Mouse (Mus musculus): ENCODE measurements around the gene Clcf1.
A peak's percentile ranks its signal among the peaks of the same experiment; 100 is the strongest.
"Not testable (repeated sequence)": the region's sequence is repeated elsewhere in the genome, so short reads cannot be mapped to it uniquely, and the experiment has no call there.

The Clcf1 gene

DNA sequence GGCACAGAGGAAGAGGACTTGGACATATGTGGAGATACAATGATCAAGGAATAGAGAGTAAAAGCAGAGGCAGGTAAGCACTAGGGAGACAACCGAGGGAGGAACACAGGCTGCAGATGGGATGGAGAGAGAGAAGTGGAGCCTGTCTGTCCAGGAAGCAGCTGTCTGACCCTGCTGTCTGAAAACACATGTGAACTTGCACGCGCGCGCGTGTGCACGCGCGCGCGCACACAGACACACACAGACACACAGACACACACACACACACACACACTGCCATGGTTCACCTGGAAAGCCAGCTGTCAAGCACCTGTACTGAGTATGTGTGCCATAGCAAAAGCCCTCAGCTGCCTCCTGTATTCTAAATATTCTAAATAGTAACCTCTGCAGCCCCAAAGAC is 4.3 kb downstream of the Clcf1 start:
- DNase-seq (ENCODE audit: low spot score) = no peak

DNA sequence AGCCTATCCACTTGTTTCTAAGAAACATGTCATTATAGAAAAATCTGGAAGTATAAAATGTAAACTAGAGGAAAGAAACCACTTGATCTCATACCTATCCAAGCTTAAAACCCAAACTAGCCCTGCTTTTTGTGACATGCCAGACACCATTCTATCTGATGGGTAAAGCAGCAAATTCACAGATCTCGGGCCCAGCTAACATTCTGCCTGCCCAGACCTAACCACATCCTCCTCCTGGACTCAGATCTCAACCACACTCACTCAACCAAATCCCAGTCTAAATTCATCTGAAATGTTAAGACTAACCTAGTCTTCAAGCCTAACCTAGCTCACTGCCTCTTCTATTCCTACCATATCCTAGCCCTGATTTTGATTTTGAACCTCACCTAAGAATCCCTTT is 4.7 kb downstream of the Clcf1 start:
- no peak for DNase-seq (ENCODE audit: low spot score)

DNA sequence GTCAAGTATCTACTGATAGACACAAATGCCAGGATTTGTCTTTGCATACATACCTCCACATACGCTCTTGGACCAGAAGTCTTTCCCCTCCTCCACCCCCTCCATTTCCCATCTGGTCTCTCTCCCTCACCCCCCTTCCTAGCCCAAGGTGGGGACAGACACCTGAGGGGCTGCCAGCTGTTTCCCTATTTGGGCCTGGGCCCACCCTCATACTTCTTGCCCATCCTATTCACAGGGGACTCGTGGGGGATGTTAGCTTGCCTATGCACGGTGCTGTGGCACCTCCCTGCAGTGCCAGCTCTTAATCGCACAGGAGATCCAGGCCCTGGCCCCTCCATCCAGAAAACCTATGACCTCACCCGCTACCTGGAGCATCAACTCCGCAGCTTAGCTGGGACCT is 5.9 kb downstream of the Clcf1 start:
- no peak for DNase-seq (ENCODE audit: low spot score)

DNA sequence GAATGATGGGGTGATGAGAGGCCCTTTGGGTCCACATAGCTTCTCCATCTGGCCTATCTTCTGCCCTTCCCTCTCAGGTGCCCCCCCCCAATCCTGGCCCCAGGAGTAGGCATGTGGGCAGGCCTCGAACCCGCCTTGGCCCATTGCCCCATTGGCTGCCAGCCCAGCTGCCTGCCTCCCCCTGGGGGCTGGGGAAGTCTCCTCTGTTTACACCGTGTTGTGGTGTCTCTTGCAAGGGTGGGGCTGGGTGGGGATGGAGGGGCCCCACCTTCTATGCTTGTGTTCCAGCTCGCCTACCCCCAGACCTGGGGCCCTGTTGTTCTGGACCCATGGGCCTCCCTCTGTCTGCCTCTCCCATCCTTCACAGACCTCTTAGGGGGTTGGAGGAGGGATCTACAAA is 6.4 kb downstream of the Clcf1 start:
- no peak for DNase-seq (ENCODE audit: low spot score)

DNA sequence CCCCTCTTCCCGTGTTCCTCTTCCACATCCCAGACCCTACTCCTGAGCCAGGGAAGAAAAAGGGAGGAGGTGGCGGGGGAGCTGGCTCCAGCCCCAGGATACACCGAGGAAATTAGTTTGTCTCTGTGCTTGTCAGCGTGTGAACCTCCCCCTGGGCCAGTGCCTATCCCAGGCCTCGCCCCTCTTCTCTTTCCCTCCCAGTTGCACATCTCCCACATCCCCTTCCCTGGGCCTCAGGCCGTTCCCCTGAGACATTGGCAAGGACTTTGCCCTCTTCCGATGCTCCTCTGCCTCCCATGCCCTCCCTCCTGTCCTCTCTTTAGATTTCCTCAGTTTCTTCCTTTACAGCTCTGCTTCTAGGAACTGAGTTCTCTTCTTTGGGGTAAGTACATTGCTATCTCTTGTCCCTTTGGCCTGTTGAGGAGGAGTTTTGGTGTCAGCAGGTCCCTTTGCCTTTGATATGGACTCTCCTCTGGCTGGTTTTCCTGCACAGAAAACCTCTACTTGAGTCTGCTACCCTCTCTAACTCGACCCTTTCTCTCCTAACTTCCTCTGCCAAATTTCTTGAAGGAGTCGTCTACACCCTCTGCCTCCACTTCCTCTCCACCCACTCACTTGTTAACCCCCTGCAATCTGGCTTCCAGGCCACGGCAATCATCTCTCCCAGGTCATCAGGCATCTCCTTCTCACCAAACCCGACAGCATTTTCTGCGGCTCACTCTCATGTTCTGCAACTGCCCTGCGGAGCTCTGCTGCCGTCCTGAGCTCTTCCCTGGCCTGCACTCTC is 7.1 kb downstream of the Clcf1 start:
- DNase-seq (ENCODE audit: low spot score) = peak; percentile 74

DNA sequence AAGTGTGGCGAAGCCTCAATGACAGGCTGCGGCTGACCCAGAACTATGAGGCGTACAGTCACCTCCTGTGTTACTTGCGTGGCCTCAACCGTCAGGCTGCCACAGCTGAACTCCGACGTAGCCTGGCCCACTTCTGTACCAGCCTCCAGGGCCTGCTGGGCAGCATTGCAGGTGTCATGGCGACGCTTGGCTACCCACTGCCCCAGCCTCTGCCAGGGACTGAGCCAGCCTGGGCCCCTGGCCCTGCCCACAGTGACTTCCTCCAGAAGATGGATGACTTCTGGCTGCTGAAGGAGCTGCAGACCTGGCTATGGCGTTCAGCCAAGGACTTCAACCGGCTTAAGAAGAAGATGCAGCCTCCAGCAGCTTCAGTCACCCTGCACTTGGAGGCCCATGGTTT is 8.1 kb downstream of the Clcf1 start:
- DNase-seq (ENCODE audit: low spot score) = no peak

DNA sequence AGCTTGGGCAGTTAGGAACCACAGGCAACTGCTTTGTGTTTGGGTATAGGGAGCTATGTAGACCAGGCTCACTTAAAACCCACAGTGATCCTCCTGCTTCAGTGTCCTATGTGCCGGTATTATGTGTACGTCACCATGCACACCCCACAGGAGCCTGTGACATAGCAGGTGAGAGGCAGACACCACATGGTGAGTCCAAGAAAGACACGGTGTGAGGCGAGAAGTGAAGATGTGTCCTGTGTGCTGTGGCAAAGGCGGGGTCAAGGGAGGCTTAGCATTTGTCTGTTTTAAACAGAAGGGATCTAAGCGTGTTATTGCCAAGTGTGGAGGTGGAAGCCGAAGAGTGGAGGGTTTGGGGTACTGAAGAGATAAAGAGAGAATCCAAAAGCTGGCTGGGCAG is 12.7 kb downstream of the Clcf1 start:
- no peak for DNase-seq (ENCODE audit: low spot score)

DNA sequence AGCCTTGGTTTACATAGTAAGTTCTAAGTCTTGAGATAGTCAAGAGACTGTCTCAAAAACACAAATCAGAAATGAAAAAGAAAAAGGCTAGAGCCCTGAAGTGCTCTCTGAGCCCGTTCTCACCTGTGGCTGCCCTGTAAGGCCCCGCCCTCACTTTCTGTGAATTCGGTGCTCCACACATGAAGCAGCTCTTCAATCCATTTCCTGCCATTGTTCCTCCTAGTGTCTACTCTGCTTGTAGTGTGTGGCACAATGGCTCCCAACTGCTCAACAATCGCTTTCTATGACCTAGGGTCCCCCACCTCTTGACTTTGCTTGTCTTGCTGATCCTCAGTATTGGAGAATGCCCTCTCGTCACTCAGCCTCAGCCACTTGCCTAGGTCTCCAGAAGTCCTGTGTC is 13.4 kb downstream of the Clcf1 start:
- no peak for DNase-seq (ENCODE audit: low spot score)

DNA sequence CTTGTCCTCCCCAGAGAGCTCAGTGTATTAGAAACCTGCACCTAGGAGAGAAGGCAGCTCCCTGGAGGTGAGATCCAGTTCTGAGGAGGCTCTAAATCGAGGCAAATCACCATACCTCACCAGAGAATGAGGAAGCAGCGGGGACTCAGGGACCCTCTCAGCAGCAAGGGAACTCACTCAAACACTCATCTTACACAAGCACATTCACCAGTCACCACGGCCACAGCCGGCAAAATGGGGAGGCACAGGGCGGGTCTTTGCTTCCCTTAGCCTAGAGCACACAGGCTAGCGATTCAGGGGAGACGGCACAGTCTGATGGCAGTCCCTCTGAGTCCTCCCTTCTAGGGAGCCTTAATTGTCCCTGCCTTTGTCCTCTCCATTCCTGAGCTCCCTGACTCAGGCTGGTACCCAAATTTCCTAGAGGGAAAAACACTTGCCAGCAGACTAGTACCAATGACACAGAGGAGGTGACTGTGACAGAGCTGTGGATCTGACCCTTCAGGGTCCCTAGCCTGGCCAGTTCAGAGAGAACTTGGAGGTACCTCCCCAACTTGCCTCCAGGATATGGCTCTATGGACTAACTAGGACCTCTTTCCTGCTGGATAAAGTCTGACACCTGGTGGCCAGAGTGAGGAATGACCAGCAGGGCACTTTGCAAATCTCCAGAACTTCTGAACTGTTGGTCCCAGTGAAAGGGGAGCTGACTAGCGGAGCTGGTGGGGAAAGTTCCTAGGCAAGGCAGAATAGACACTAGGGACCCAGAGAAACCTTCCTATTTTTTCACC is 14.0 kb downstream of the Clcf1 start:
- peak; percentile 93 for DNase-seq (ENCODE audit: low spot score)

DNA sequence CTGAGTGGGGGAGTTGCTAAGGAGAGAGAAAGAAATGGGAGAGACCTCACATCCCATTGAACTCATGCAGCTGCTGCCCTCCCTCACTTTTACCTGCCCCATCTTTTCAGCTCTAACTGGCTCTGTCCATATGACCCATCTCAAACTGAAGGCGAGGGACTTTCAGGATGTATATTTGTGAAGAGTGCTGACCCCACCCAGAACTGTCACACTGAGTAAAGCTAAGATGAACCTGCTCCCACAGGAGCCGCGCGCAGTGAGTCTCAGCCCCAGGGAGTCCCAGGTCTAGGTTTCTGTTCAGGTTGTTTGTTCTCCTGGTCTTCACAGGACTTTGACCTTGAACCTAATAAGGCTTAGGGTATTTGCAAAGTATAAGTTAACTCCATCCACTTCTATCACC is 14.9 kb downstream of the Clcf1 start:
- no peak for DNase-seq (ENCODE audit: low spot score)

DNA sequence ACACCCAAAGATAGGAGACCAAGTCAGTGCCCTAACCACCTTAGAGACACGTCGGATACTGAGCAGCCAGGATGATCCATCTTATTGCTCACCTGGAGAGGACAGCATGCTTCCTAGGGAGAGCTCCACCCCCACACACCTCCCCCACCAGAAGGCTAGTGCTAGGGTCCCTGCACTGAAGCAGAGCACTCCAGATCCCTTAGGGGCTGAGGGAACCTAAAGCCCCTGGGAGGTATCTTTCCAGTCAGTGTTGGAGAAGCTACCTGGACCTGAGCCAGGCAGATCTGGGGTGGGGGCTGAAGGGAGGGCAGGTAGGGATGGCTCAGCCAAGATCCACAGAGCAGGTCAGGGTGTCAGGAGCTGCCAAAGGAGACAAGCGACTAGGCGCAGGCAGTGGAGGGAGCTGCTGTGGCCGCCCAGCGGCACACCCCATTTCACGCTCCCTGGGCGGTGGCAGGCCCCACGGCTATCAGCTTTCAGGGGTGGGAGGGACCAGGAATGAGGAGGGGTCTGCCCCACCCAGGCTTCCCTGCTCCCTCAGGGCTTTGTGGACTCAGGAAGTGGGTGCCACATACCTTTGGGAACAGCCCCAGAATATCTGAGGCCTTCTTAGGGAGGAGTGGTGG is 15.5 kb downstream of the Clcf1 start:
- no peak for DNase-seq (ENCODE audit: low spot score)

DNA sequence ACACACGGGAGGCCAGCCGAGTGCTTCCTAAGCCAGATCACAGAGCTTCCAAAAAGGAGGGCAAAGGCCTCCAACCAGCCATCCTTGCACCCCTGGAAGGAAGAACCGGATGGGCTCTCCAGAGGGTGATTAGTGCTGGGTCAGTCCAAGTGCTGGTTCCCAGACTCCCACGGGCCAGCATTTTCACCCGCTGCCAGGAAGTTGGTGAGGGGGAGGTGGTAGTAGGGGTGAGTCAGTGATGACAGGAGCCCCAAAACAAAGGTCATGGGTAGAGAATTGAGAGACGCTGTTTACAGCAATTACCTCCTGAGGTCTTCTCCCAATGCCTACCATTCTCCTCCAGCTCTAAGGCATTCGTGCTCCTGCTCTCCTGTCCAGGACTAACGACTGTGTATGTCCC is 16.4 kb downstream of the Clcf1 start:
- peak; percentile 88 for DNase-seq (ENCODE audit: low spot score)

DNA sequence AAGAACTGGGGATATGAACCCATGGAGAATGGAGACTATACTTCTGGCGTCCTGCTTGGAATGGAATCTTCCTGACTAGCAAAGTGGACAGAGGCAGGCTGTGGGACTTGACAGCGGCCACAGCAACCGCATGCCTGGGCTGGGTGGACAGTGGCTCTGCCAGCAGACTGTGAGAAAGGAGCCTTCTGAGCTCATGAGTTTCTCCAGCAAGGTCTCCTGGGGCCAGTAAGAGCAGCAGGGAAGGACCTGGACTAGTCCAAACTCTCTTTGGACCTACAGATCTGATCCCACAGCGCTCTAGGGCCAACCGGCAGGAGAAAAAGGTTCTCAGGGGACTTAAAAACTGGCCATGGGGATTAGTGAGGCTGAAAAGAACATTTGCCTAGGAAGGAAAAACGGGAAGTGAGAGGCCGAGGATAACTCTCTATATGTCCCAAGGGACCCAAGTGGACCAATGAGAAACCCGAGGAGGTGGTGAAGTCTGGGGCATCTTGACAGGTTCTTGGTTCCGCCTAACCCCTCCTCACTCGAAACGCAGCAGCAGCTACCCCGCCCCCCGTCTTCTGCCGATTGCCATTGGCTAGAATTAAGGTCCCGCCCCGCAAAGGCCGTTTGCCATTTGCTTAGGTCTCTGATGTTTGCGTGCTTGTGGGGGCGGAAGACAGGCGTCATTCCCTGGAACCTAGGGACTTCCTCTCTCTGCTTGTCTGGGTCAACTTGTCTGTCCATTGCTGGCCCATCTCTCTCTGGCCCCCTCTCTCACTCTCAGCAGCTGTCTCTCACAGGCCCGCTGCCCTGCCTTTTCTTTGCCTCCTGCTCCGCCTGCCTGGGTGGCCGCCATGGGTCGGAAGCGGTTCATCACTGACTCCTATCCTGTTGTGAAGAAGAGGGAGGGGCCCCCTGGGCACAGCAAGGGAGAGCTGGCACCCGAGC is 17.5 kb downstream of the Clcf1 start, which contains the start of gene Pold4:
TSS of gene Pold4 (plus strand) at position 647 of the 933 bp plus-strand sequence.
- DNase-seq (ENCODE audit: low spot score) = peak; percentile 99

DNA sequence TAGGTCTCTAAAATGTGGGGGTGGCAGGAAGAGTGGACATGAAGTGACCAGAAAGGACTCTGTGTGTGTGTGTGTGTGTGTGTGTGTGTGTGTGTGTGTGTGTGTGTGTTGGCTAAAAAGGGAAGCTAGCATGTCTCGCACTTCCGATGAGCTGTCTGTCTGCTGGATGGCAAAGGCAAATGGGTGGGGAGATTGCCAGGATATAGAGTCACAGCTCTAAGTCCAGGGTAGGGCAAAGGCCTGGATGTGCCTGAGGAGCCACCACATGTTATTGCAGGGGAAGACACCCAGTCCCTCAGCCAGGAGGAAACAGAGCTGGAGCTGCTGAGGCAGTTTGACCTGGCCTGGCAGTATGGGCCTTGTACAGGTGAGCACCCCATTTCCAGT is 18.1 kb downstream of the Clcf1 start:
- DNase-seq (ENCODE audit: low spot score) = peak; percentile 92

DNA sequence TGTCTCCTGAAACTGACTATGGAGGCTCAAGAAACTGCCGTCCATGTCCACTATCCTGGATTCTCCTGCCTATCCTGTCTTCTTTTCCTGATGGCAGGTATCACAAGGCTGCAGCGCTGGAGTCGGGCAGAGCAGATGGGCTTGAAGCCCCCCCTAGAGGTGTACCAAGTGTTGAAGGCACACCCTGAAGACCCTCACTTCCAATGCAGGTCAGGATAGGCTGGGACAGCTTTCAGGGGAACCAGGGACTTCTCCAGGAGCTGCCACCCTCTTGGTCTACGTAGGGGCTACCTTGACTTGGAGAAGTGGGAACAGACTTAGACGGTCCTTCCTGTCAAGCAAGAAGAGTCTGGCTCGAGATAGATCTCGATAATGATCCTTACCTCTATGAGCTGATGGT is 18.6 kb downstream of the Clcf1 start:
- DNase-seq (ENCODE audit: low spot score) = no peak

DNA sequence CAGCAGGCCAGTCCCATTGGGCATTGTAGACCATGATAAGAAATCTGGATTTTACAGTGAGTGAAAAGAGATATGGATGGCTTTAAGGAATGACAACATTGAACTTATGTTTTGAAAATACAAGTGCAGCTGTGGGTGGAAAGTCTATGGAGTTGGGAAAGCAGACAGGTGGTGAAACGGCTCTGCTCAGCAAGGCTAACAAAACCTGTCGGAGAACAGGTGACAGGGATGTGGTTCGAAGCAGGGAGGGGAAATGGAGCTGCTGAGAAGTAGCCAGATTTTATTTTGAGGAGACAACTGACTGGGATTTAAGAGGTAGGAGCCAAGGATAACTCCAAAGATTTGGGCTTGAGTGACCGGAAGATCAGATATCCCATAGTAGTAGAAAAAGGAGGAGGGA is 20.5 kb downstream of the Clcf1 start:
- DNase-seq (ENCODE audit: low spot score) = no peak

DNA sequence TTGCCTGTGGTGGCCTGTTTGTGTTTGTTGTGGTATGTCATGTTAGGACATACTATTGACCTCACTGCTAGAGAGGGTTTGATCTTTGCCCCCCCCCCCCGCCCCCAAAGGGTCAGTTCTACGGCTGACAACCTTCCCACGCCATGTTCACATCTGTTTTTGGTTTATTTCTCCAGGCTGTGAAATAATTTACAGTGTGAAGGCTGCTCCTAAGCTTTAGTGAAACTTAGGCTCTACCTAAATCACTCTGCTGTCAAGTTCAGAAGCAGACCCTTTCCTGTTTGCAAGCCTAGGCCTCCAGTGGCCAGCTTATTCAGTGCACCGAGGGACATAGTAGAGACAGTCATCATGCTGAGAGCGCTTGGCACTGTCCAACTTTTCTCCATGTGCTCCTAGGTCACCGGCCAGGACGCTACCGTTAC is 26.2 kb downstream of the Clcf1 start:
- DNase-seq (ENCODE audit: low spot score) = no peak

DNA sequence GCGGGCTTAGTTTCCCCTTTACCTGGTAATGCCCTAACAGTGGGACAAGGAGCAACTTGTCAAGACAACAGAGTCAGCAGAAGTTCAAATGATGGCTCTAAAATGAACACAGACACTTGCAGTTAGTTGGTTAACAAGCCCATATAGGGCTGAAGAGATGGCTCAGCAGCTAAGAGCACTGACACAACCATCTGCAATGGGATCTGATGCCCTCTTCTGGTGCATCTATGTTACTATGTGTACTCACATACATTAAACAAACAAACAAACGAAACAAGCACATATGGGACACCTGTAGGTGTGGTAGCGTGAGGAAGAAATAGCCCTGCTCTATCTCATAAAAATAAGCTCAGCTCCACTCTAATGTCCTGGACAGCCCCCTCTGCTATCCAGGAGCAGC is 28.4 kb downstream of the Clcf1 start:
- no peak for DNase-seq (ENCODE audit: low spot score)

DNA sequence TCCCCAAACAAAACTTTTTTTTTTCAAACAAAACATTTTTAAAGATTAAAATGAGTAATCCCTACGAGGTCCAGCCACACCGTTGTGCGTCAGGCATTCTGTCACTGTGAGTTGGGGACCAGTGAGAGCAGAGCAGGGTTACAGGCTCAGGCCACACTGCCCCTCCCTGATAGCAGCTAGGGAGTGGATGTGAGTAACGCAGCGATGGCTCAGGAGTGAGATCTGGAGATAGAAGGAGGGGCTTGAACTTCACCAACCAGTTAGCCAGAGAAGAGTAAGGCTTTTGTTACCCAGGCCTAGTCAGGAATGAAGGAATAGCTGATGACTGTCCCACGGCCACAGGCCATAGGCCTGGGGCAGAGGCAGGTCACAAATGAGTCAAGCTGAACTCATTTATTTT is 30.7 kb downstream of the Clcf1 start:
- no peak for DNase-seq (ENCODE audit: low spot score)

DNA sequence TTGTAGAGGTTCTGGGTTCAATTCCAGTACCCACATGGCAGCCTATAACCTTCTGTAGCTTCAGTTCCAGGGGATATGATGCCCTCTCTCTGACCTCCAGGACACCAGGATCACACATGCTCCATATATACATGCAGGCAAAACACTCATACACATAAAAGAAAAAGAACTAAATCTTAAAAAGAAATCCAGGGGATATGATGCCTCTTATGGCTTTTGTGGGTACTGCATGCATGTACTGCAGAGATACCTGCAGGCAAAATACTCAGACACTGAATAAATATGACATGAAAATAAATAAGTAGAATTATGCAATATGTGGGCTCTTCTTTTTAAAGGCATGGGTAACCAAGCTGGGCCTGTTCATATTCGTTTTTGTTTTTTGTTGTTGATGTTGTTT is 33.0 kb downstream of the Clcf1 start:
- DNase-seq (ENCODE audit: low spot score) = no peak

DNA sequence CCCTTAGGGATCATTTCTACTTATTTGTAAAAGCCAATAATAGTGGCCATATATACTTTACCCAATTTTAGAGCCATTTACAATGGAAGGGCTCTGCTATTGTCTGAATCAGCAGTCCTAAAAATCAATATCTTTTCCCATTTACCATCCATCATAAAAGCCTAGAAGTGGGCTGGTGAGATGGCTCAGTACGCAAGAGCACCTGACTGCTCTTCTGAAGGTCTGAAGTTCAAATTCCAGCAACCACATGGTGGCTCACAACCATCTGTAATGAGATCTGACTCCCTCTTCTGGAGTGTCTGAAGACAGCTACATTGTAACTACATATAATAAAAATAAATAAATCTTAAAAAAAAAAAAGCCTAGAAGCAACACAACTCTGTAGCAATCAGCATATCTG is 34.6 kb downstream of the Clcf1 start:
- not testable (repeated sequence) for DNase-seq (ENCODE audit: low spot score)

DNA sequence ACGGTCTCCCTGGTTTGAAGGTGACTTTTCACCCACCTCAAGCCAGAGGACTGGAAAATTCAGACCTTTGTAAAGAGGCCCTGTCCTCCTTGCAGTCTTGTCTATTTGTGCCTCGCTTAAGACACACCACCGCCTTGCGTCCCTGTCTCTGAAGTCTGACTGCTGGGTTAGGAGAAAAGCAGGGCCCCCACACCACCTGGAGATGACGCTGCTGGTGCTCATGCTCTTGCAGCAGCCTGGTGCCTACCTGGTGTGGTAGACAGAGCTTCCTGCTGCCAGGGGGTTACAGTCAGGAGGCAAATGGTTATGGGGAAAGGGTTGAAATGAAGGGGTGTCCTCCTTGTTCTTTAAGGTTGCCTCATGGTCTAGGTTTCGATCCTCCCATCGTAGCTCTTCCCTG is 40.2 kb downstream of the Clcf1 start:
- no peak for DNase-seq (ENCODE audit: low spot score)
